Mouse (Mus musculus): Measurements from ENCODE around the gene Nrxn3.

Nrxn3 gene

GRCm38 (mm10) chr12:89829927-89830326, 1107.3 kb downstream of the Nrxn3 start:
- DNase-seq = no peak

- no peak for DNase-seq
These were observed 1107.7 kb downstream of the Nrxn3 start for GRCm38 (mm10) chr12:89830350-89830749.

- no peak for DNase-seq
These were observed 1108.6 kb downstream of the Nrxn3 start for GRCm38 (mm10) chr12:89831300-89831699.

- no peak for DNase-seq
These were observed 1113.6 kb downstream of the Nrxn3 start for GRCm38 (mm10) chr12:89836271-89836670.

GRCm38 (mm10) chr12:89842861-89843260, 1120.2 kb downstream of the Nrxn3 start:
- no peak for DNase-seq

GRCm38 (mm10) chr12:89848116-89848515, 1125.4 kb downstream of the Nrxn3 start:
- no peak for DNase-seq

GRCm38 (mm10) chr12:89854355-89854754, 1131.7 kb downstream of the Nrxn3 start:
- no peak for DNase-seq

- DNase-seq = no peak
These were observed 1144.4 kb downstream of the Nrxn3 start for GRCm38 (mm10) chr12:89867124-89867523.

- DNase-seq = no peak
These were observed 1160.1 kb downstream of the Nrxn3 start for GRCm38 (mm10) chr12:89882617-89883370.

- DNase-seq = no peak
These were observed 1161.9 kb downstream of the Nrxn3 start for GRCm38 (mm10) chr12:89884576-89884975.

- no peak for DNase-seq
These were observed 1166.0 kb downstream of the Nrxn3 start for GRCm38 (mm10) chr12:89888647-89889046.

- DNase-seq = no peak
These were observed 1174.2 kb downstream of the Nrxn3 start for GRCm38 (mm10) chr12:89896901-89897300.

- no peak for DNase-seq
These were observed 1186.9 kb downstream of the Nrxn3 start for GRCm38 (mm10) chr12:89909578-89909977.

- no peak for DNase-seq
These were observed 1195.6 kb downstream of the Nrxn3 start for GRCm38 (mm10) chr12:89918138-89918829.

GRCm38 (mm10) chr12:89932338-89932737, 1209.7 kb downstream of the Nrxn3 start:
- DNase-seq = no peak

- peak; percentile 56 for DNase-seq
These were observed 1211.0 kb downstream of the Nrxn3 start for GRCm38 (mm10) chr12:89933630-89934029.

- no peak for DNase-seq
These were observed 1218.1 kb downstream of the Nrxn3 start for GRCm38 (mm10) chr12:89940746-89941145.

GRCm38 (mm10) chr12:89945911-89946502, 1223.3 kb downstream of the Nrxn3 start:
- DNase-seq = no peak

GRCm38 (mm10) chr12:89946522-89946921, 1223.8 kb downstream of the Nrxn3 start:
- no peak for DNase-seq

- DNase-seq = no peak
These were observed 1230.6 kb downstream of the Nrxn3 start for GRCm38 (mm10) chr12:89953237-89953636.

GRCm38 (mm10) chr12:89953649-89954048, 1231.0 kb downstream of the Nrxn3 start:
- DNase-seq = no peak

GRCm38 (mm10) chr12:89954441-89955070, 1231.9 kb downstream of the Nrxn3 start:
- DNase-seq = no peak

- no peak for DNase-seq
These were observed 1240.4 kb downstream of the Nrxn3 start for GRCm38 (mm10) chr12:89963073-89963472.

Measured in right cerebral cortex, postnatal 14 days (tissue).